Mouse (Mus musculus): ENCODE data around the gene Nptx1. TPM values are rescaled to one million over a fixed set of nuclear protein-coding genes. Genes with fewer than 3 reads are reported as not detected.

The Nptx1 gene
- polyA plus RNA-seq, 1 experiment = not detected

GRCm38 (mm10) chr11:119515823-119516676 lies 31.5 kb downstream of the Nptx1 start:
- H3K27me3 ChIP-seq (replicated peaks) = peaks cover 94% of the 10 kb centered on the region

GRCm38 (mm10) chr11:119514967-119515636 lies 32.5 kb downstream of the Nptx1 start:
- TF ChIP-seq FLI1 (IDR thresholded peaks at IDR 0.05; ENCODE audit: low read length) = no peak
- TF ChIP-seq GATA1 (IDR thresholded peaks at IDR 0.05; ENCODE audit: borderline replicate concordance, low read length) = no peak
- Histone ChIP-seq H3K4me3 (replicated peaks) (peak overlapping the region; percentile 6), H3K27me3 (replicated peaks) (peaks cover 95% of the 10 kb centered on the region), H3K9me3 (no peaks in the 10 kb centered on the region), H3K4me1 (peaks cover 12% of the 10 kb centered on the region; the same call in 1 of the 2 replicates), H3K36me3 (replicated peaks; ENCODE audit: low read length) (no peaks in the 10 kb centered on the region)

More at GRCm38 (mm10) chr11:119515823-119516676, 31.5 kb downstream of the Nptx1 start:
- Histone ChIP-seq H3K4me1 (peaks cover 12% of the 10 kb centered on the region; the same call in 1 of the 2 replicates), H3K4me3 (replicated peaks) (no peak overlapping the region), H3K36me3 (replicated peaks; ENCODE audit: low read length) (no peaks in the 10 kb centered on the region), H3K9me3 (no peaks in the 10 kb centered on the region)
- TF ChIP-seq FLI1 (IDR thresholded peaks at IDR 0.05; ENCODE audit: low read length) (no peak), GATA1 (IDR thresholded peaks at IDR 0.05; ENCODE audit: borderline replicate concordance, low read length) (no peak)

GRCm38 (mm10) chr11:119514108-119514860 lies 33.3 kb downstream of the Nptx1 start:
- no peak overlapping the region for H3K4me3 ChIP-seq (replicated peaks)
- H3K27me3 ChIP-seq (replicated peaks) = peaks cover 92% of the 10 kb centered on the region
- no peak for TF ChIP-seq GATA1 (IDR thresholded peaks at IDR 0.05; ENCODE audit: borderline replicate concordance, low read length)
- no peak for TF ChIP-seq FLI1 (IDR thresholded peaks at IDR 0.05; ENCODE audit: low read length)
- peaks cover 12% of the 10 kb centered on the region; the same call in 1 of the 2 replicates for H3K4me1 ChIP-seq
- H3K9me3 ChIP-seq = no peaks in the 10 kb centered on the region
- no peaks in the 10 kb centered on the region for H3K36me3 ChIP-seq (replicated peaks; ENCODE audit: low read length)

- H3K27me3 ChIP-seq (replicated peaks) = peaks cover 85% of the 10 kb centered on the region
- H3K4me3 ChIP-seq (replicated peaks) = no peak overlapping the region
- H3K9me3 ChIP-seq = no peaks in the 10 kb centered on the region
- H3K36me3 ChIP-seq (replicated peaks; ENCODE audit: low read length) = peaks cover 8% of the 10 kb centered on the region
- H3K4me1 ChIP-seq = peaks cover 12% of the 10 kb centered on the region; the same call in 1 of the 2 replicates
- TF ChIP-seq FLI1 (IDR thresholded peaks at IDR 0.05; ENCODE audit: low read length) = no peak
Observed at GRCm38 (mm10) chr11:119513038-119513659, 34.4 kb downstream of the Nptx1 start.

GRCm38 (mm10) chr11:119509165-119509776 lies 38.3 kb downstream of the Nptx1 start:
- peaks cover 39% of the 10 kb centered on the region for H3K36me3 ChIP-seq (replicated peaks; ENCODE audit: low read length)
- no peak for TF ChIP-seq FLI1 (IDR thresholded peaks at IDR 0.05; ENCODE audit: low read length)
- TF ChIP-seq GATA1 (IDR thresholded peaks at IDR 0.05; ENCODE audit: borderline replicate concordance, low read length) = no peak
- no peak overlapping the region for H3K4me3 ChIP-seq (replicated peaks)
- H3K27me3 ChIP-seq (replicated peaks) = peaks cover 56% of the 10 kb centered on the region
- peaks cover under 1% of the 10 kb centered on the region; the same call in 1 of the 2 replicates for H3K4me1 ChIP-seq
- no peaks in the 10 kb centered on the region for H3K9me3 ChIP-seq

GRCm38 (mm10) chr11:119507772-119508171 lies 39.8 kb downstream of the Nptx1 start:
- TF ChIP-seq GATA1 (IDR thresholded peaks at IDR 0.05; ENCODE audit: borderline replicate concordance, low read length) = no peak
- TF ChIP-seq FLI1 (IDR thresholded peaks at IDR 0.05; ENCODE audit: low read length) = no peak
- Histone ChIP-seq H3K36me3 (replicated peaks; ENCODE audit: low read length) (peaks cover 54% of the 10 kb centered on the region), H3K27me3 (replicated peaks) (peaks cover 41% of the 10 kb centered on the region)

GRCm38 (mm10) chr11:119506386-119506785 lies 41.2 kb downstream of the Nptx1 start:
- no peak for TF ChIP-seq GATA1 (IDR thresholded peaks at IDR 0.05; ENCODE audit: borderline replicate concordance, low read length)
- TF ChIP-seq FLI1 (IDR thresholded peaks at IDR 0.05; ENCODE audit: low read length) = no peak
- Histone ChIP-seq H3K9me3 (no peaks in the 10 kb centered on the region), H3K4me1 (no peaks in the 10 kb centered on the region), H3K36me3 (replicated peaks; ENCODE audit: low read length) (peaks cover 68% of the 10 kb centered on the region), H3K4me3 (replicated peaks) (no peak overlapping the region), H3K27me3 (replicated peaks) (peaks cover 28% of the 10 kb centered on the region)

More at GRCm38 (mm10) chr11:119507772-119508171, 39.8 kb downstream of the Nptx1 start:
- Histone ChIP-seq H3K9me3 (no peaks in the 10 kb centered on the region), H3K4me1 (no peaks in the 10 kb centered on the region; the same call in 1 of the 2 replicates), H3K4me3 (replicated peaks) (no peak overlapping the region)

GRCm38 (mm10) chr11:119503675-119504074 lies 43.9 kb downstream of the Nptx1 start:
- TF ChIP-seq FLI1 (IDR thresholded peaks at IDR 0.05; ENCODE audit: low read length) (no peak), GATA1 (IDR thresholded peaks at IDR 0.05; ENCODE audit: borderline replicate concordance, low read length) (no peak)
- Histone ChIP-seq H3K36me3 (replicated peaks; ENCODE audit: low read length) (peaks cover 92% of the 10 kb centered on the region), H3K4me1 (no peaks in the 10 kb centered on the region), H3K27me3 (replicated peaks) (peaks cover 10% of the 10 kb centered on the region), H3K9me3 (no peaks in the 10 kb centered on the region), H3K4me3 (replicated peaks) (no peak overlapping the region)

GRCm38 (mm10) chr11:119500011-119500410 lies 47.5 kb downstream of the Nptx1 start:
- H3K36me3 ChIP-seq (replicated peaks; ENCODE audit: low read length) = peaks cover 91% of the 10 kb centered on the region
- H3K4me3 ChIP-seq (replicated peaks) = no peak overlapping the region
- TF ChIP-seq GATA1 (IDR thresholded peaks at IDR 0.05; ENCODE audit: borderline replicate concordance, low read length) = no peak
- no peak for TF ChIP-seq FLI1 (IDR thresholded peaks at IDR 0.05; ENCODE audit: low read length)
- peaks cover 3% of the 10 kb centered on the region for H3K27me3 ChIP-seq (replicated peaks)
- peaks cover 7% of the 10 kb centered on the region for H3K4me1 ChIP-seq
- no peaks in the 10 kb centered on the region for H3K9me3 ChIP-seq

Measured in megakaryocyte, embryonic 14.5 days (primary cell).